Mouse (Mus musculus) thymus, postnatal 25 days (tissue): ENCODE results near the gene Mycbp2.

Source experiments
- DNase-seq: peaks from one replicate; pipeline ENCODE4 v3.0.0; 2022

Gene Mycbp2

GRCm38 (mm10) chr14:103346729-103347505, at the start of gene Mycbp2:
Gene Mycbp2, minus strand, starts transcription at chr14:103346814.
- DNase-seq, result peak; percentile 97

DNA sequence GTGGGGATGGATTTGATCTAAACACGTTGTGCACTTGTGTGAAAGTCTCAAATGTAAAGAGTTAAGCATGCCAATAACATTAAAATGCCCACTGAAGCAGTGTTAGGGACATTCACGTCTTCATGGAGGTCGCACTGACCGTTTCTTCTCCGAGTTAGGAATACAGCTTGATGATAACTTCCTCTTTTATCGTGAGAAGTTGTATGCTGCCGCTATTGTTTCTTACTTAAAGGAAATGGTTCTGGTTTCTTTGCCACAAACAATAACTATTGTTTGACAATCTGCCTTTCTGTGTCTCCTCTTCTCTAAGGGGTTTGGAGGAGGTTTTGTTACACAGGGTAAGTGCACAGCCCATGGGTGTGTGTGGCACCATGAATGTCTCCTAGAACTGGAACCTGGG, 45.8 kb upstream of the Mycbp2 start:
- DNase-seq, result no peak

- DNase-seq, result no peak
Measured at GRCm38 (mm10) chr14:103387431-103387830, 40.8 kb upstream of the Mycbp2 start.

DNA sequence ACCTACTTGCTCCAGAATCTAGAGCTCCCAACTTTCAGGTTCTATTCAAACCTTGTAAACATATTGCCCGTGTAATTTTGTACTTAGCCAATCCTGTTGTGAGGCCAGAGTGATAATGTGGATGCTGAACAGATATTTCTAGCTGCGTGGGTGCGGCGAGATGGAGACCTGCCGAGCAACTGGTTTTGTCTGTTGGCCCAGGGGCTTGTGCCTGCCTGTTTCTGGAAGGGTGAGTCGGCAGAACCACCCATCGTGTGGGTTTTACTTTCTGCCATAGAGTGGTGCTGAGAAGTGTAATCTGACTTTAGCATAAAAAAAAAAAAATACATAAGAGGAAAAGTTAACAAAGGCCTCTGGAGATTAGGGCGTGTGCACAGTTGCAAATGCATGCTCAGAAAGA, 40.3 kb upstream of the Mycbp2 start:
- DNase-seq, result no peak

DNA sequence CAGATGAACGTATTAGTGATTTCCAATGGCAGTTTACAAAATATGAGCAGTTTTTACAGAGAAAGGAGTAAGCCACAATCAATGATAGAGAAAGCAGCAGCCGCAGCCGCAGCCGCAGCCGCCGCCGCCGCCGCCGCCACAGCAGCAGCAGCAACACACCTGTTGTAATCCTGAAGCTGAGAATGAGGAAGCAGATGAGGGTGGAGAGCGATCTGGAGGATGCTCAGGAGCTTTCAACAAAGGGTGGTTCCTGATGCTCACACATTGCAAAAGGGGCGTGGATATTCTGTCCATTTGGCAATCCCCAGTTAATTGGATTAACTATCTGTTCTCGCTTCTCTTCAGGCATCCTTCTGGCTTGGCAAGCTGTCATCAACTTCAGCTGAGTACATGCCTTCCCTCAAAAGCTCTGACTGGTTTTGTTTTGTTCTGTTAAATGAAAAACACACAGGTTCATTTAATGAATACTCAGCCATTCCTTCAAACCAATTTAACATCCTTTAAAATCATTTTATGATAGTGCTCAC, 38.5 kb upstream of the Mycbp2 start:
- no peak for DNase-seq

- DNase-seq, result no peak
Measured at GRCm38 (mm10) chr14:103378703-103379102, 32.1 kb upstream of the Mycbp2 start.

DNA sequence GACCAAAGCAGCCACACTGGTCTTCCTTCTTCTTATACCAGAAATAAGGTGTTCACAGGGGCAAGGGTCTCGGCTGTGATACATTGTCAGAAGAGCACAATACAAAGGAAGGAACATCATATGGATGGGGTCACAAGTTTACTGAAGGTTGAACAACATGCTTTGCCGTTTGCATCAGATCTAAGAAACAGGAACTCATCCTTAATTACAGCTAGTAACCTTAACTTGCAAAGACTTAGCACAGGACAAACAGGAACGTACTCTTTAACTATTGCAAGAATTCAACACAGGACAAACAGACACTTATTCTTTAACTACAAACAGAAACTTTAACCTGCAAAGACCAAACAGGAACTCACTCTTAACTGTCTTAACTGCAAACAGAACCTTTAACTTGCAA, 30.2 kb upstream of the Mycbp2 start:
- DNase-seq, result no peak

DNA sequence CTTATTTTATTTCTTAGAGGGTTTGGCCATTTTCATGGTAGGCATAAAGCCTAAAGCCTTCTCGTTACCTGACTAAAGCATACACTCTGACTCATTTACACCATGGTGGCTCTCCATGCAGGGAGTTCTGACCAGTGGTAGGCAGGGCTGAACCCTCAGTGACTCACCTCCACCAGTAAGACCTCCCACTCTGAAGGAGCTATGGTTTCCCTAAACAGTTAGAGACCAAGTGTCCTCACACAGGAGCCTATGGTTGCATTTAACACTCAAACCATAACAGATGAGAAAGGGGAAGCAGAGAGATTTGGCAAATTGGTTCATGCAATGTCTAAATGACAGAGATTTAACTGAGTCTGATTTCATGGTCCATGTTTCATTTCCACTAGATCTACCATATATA, 28.9 kb upstream of the Mycbp2 start:
- DNase-seq, result no peak

DNA sequence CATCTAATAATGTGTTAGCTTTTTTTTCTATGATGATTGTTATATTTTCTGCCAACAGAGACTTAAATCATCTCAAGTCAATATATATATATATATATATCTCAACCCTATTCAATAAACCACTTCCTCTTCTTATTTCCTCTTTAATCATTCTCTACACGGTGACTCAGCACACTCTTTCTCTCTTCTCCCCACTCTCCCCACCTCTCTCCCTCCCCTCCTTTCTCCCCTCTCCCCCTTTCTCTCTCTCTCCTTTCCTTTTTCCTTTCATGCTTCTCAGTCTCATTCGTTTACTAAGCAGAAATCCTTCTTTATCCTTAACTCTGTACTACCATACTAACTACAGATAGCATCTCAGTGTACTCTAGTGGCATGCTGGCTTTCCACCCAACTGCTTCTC, 16.6 kb upstream of the Mycbp2 start:
- no peak for DNase-seq

DNA sequence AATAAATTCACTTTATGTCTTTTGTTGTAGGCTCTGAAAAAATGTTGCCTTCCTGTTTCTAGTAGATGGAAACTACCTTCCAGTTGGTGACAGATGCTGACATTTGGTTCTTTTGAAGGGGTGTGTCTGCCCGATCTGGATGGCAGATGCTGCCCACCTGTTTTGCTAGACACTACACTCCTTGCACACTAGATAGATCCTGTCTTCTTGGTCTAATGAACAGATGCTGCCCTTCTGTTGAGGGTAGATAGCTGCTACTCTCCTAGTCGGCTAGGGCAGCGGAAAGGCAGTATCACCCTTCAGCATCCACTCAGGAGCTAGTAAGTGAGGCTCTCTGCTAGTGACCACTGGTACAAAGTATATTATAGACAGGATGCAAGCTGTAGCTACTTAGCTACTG, 9.5 kb upstream of the Mycbp2 start:
- DNase-seq, result no peak

- DNase-seq, result no peak
Measured at GRCm38 (mm10) chr14:103354396-103355352, 8.1 kb upstream of the Mycbp2 start.

- DNase-seq, result no peak
Measured at GRCm38 (mm10) chr14:103345858-103346728, 521 bp downstream of the Mycbp2 start.

DNA sequence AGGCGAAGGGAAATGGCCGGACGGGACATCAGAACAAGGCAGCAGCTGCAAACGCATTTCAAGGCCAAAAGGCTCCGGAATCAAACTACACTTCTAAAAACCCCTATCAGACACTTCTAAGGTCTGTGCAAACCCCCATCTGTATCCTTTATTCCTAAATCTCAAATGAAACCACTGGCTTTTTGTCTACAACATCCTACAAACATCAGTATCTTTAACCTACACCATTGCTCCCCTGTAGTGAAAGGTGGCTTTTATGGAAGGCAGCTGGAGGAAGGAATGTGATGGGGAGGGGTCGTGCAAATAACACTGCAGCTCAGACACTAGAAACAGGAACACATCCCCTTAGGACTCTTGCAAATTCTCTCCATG, 1.1 kb downstream of the Mycbp2 start:
- no peak for DNase-seq

GRCm38 (mm10) chr14:103345011-103345410, 1.6 kb downstream of the Mycbp2 start:
- DNase-seq, result no peak

DNA sequence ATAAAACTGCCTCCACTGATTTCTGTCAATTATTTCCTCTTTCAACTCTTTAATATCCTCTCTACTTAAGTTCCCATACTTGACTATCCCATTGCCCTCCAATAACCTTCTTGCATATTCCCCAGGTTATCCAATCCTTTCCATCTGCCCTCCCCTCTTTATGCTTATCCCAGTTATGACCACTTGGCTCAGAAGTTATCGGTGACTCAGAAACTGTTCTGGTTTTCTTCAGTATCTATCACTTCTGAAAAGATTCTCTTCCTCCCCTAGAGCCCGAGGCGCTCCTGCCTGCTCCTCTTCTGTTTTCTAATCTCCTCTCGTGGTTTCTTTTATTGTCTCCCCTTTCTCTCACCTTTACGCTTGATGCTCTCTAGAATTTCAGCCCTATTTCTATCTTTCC, 2.8 kb downstream of the Mycbp2 start:
- no peak for DNase-seq

DNA sequence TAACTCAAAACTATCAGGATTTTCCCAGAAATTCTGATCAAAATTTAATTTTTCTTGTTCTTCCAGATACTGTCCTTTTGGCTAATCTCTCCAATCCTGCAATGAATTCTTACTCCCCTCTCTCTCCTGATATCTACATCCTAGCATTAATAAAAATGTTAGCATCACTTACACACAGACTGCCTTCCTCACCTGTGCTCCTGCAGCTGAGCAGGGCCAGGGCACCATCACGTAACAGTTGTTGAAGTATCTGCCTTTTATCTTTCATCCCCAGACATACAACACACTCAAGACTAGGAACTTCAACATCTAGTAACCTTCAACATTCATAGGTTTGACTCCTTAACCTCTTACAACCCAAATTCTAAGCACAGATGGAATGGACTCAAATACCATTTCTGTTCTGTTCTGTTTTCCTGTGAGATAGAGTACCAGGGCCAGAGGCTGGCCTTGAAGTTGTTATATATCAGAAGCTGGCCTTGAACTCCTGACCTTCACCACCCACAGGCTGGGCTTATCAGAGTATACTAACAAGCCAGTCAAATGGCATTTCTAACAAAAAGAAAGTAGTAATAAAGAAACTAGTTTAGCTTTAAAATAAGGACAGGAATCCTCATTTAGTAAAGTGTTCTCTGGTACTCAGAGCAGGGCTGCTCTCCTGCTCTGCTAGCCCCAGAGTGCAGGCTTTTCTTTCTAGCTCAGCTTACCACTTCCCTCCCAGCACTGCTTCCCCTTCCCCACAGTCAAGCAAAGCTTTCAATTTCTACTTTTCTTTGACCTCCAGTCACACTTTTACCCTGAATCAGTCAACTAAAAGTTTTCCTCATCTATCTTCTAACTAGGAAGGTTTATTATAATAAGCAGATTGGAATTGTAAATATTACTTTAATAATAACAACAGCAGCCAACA, 5.0 kb downstream of the Mycbp2 start:
- peak; percentile 14 for DNase-seq

DNA sequence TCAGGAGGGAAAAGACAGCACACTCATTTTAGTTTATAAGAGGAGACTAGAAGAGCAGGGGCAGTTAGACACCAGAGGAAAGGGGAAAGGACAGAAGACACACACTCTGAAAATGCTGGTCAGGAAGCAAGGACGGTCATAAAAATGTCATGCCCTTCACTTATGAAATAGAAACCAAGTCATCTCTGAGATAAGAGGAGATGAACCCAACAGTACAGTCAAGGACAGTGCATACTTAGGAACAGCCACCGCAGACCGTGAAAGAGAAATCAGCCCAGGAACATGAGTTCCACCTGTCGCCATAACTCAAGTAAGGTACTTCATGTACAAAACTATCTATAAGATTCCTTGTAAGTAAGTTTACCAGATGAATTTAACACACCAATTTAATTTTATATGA, 33.7 kb downstream of the Mycbp2 start:
- DNase-seq, result no peak

DNA sequence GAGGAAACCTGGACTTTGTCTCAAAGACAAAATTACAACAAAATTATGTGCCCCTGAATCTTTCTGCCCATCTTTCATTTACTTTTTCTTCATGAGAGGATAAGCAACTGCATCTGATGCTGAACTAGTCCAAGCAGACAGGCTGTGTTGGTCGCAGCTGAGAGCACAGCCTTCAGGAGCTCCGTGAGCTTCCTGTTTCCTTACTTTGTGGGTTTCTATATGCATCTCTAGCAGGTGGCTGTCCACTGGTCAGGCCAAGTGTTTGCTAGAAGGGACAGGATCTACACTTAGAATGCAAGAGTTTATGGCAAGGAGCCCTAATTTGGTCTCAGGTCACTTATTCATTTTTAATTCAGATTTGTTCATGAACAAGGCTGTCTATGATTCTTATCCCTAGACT, 50.4 kb downstream of the Mycbp2 start:
- DNase-seq, result no peak

DNA sequence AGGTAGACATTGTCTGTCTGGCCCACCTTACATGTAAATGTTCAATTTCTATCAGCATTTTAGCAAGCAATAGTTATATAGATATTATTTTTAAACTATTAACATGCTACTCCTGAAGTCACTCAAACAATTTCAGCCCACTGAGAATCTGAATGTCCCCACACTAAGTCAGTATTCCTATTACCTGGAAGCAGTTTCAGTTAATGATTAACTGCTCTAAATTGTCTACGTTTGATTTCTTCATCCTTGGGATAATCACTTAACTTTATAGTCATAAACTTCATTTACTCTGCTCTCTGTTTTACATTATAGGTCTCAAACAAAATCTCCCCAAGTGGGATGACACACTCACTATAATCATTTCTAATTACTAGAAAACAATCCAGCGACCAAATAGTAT, 60.0 kb downstream of the Mycbp2 start:
- no peak for DNase-seq

DNA sequence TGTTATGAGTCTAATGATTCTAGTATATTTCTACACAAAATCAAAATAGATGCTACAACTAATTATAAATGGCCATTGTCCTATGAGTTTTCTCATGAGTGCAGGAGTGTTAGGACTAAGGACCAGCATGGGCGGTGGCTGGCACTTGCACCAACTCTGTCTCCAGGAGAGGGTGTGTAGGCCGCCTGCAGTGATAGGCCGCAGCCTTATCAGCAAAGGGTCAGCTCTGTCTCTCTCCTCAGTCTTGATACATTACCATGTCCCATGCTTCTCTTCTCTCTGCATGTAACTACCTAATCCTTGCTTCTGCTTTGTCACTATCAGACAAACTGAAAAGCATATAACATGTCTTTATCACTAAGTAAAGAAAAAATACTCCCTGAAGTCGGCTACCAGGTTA, 69.9 kb downstream of the Mycbp2 start:
- DNase-seq, result no peak

- DNase-seq, result no peak
Measured at GRCm38 (mm10) chr14:103260437-103260836, 86.2 kb downstream of the Mycbp2 start.

GRCm38 (mm10) chr14:103258745-103259144, 87.9 kb downstream of the Mycbp2 start:
- no peak for DNase-seq
